Mouse (Mus musculus) megakaryocyte, embryonic 14.5 days (primary cell): ENCODE data around the gene Cebpa.

Experiments used
- FLI1 ChIP-seq: IDR thresholded peaks from 2 replicates; pipeline ENCODE4 v1.6.1; 2012; ENCODE audit warnings: low read length, inconsistent platforms, mixed read lengths
- GATA1 ChIP-seq: IDR thresholded peaks from 3 replicates; pipeline ENCODE4 v1.6.1; 2012; ENCODE audit warnings: mixed read lengths, low read length, inconsistent platforms, borderline replicate concordance

DNA sequence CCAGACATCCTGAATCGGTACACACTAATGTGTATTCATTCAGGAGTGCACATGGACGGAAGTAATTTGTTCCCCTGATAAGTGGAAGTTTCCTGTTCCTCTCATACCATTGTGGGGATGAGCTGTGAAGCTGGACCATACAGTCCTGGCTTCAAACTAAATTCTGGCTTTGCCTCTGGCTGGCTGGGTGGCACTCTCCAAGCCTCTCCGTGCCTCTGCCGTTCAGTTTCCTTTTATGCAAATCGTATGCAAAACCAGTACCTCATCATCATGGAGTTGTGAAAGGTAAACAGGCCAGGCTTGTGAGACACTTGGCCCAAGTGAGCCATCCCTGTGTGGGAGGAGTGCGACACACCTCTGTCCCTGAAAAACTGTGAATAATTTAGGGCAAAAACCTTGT, 8.6 kb downstream of the Cebpa start:
- TF ChIP-seq GATA1: no peak
- TF ChIP-seq FLI1: no peak
